Mouse (Mus musculus) skeletal muscle tissue, adult 2 months (tissue): Measurements from ENCODE around the gene Ifne.

ENCODE experiments used
- DNase-seq: peaks from one replicate; pipeline ENCODE4 v3.0.0-alpha.2; 2012; ENCODE audit warnings: low read depth, low spot score

Gene Ifne

DNA sequence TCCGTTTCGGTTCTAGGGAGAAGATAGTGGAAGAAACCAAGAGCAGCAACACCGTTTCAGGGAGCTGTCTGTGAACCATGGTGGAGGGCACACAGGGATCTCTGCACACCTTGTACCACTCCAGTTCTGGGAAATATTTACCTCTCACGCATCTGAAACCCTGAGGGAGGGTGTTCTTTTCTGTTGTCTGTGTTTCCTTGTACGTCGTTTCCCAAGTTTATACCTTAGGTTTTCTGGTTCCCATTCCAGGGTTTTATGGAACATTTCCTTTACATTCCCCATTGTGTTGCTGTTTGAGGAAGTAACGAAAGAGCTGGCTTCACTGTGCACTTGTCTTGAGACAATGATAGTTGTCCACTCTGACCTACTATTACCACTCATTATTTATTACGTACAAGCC is at the start of gene Ifne:
Gene Ifne, minus strand, starts transcription at position 101 of the 400 bp plus-strand sequence.
- no peak for DNase-seq

DNA sequence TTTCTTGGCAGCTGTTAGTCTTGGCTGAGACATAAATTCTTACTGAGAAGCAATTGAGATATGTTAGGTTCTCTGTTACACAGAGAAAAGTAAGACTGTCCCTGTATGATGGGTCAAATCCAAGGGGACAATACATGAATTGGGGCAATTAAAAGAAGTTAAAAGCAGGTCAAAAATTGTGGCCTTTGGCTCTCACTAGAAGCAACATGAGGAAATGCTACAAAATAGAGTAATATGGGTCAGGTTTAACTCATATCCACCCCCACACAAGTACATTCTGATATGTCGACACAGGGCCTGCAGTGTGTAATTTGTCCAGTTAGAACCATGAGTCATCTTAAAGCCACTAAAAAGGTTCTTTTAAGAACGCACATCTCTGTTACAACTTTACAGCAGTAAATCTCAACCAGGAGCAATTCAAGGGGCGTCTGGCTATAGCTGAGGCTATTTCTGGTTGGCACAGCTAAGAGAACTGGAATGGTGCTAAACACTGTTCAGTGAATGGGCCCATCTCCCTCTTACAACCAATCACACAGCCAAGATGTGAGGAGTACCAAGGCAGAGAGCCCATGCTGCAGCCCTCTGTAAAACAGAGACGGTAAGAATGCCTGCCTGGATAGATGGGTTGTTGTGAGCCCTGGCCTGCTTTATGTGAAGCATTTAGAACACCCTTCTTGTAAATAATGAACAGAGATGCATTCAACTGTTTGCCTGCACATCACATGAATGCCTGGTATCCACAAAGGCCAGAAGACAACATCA is 48.5 kb upstream of the Ifne start:
- DNase-seq: no peak

DNA sequence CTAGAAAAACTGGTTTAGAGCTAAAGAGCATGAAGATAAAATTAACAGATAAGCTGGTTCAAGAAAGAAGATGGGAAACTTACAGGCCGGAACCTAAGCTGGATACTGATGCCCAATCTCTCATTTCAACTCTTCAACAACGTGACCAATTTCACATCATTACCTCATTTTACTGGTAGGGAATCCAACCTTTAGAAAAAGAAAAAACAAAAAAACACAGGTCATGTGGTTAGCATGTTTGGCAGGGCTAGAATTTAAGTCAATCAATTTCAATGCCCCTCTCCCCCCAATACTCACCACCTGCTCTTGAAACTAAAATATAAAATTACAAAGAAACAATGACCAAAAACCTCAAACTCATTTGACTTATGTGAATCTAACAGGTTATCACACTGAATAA is 47.8 kb upstream of the Ifne start:
- no peak for DNase-seq

DNA sequence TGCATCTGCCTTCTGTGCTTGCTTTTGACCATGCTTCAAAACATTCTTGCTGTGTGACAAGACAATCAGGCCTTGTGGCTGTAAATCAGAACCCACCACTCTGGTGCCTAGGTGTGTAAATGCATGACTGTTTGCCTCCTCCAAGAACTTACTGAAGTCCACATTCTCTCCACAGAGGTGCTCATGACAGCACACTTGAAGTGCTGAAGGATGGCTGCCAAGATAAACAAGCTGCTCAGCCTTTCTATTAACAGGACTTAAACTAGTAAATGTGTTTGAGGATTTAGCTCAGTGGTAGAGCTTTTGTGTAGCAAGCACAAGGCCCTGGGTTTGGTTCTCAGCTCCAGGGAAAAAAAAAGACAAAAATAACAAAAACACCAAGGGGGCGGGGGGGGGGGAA is 46.6 kb upstream of the Ifne start:
- no peak for DNase-seq

DNA sequence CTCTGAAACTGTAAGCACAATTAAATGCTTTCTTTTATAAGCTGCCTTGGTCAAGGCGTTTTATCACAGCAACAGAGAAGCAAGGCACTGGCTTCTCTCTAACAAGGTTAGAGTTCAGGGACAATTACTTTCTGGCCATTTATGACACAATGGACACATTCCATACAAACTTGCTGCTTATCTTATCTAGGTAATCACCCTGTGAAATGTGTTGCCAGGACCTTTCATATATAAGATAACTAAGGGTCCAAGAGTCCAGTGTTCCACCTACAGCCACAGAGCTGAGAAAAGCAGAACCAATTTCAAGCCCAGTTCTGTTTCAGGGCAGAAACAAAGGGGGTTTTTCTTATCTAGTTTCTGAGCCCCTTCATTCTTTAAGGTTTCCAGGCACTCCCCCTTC is 46.1 kb upstream of the Ifne start:
- no peak for DNase-seq

DNA sequence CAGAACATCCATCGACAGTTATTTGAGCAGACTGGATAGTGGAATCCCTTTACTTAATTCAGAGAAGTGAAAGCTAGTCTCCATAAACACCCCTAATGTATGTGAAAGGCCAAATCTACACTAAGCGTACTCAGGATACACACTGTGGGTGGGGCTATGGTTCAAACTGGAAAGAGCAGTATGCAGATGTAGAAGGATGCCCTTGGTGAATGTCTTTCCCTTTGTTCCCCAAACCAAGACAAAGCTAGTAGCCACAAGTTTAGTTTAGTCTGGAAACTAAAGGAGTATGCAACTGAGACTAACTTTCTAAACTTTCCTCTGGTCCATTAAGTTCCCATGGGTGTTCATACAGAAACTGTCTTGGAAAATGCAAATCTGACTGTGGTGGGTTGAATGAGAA is 45.5 kb upstream of the Ifne start:
- DNase-seq: no peak

DNA sequence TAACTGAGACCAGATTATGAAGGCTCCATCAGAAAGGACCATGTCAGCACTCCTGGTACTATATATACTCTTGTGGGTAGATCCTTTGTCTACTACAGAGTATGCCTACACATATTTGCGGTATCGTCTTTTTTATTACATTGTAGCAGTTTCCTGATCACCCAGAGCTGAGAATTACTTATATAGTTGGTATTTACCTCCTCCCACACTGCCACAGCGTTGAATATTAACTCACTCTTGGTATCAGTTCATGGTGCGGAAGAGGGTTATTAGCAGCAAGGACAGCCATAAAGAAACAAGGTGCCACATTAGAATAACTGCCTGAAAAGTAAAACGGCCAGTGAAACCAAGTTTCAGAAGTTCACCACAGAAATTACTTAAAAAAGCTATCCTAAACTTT is 41.3 kb upstream of the Ifne start:
- DNase-seq: no peak

DNA sequence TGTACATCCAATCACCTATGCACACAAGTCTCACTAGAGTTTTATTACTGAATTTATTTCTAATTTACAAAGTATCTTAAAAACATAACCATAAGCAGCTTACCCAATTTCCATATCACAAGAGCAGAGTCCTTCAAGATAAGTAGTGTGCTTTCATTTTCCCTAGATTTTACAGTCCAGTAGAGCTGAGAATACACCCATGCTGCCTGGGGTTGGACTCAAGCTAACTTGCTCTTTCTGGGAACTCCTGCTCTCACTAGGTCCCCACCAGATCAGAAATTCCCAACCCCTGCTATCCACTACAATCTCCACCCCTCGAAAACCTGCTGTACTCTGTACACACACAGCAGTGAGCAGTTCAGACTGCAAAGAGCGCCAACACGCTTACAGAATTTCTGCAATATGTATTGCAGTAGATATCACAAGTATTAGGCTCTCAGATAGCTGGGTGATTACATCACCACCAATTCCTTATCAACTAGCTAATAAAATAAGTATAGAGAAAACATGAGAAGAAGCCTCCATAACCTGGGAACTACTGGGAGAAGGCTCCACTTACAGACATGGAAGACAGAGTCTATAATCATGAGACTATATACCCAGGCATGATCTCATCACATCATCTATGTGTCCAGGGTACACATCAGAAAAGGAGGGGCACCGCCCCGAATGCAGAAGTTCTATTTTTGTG is 37.9 kb upstream of the Ifne start:
- DNase-seq: no peak

DNA sequence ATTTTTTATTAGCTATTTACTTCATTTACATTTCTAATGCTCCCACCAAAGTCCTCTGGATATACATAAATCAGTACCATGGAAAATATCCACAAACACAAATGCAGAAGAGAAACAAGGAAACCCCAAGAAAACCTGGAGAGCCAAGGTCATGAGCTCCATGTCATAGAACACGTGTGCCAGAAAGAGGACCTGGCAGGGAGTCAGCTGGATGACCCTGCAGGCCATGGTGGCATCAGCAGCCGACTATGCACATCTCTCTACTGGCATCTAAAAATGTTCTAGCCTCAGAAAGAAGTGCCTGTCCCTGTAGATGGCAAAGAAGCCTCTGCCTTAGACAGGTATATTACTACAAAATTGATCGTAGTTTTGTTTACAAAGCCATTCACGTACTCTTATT is 36.3 kb upstream of the Ifne start:
- no peak for DNase-seq

DNA sequence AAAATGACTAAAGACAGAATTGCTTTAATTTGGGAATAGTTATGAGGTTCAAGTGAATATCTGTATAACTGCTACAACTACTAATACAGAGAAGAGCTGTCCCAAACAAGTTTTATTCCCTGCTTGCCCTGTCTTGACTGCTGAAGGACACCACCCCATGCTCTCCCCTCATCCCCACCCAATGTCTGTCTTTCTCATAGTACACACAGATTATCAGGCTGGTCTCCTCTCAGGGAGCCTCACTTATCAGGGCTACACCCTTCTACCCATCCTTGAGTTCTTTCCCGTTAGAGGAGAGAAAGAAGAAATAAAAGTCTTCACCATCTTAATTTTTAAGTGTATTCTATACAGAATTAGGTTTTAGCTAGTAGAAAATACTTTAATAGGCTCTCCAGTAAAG is 34.0 kb upstream of the Ifne start:
- DNase-seq: no peak

DNA sequence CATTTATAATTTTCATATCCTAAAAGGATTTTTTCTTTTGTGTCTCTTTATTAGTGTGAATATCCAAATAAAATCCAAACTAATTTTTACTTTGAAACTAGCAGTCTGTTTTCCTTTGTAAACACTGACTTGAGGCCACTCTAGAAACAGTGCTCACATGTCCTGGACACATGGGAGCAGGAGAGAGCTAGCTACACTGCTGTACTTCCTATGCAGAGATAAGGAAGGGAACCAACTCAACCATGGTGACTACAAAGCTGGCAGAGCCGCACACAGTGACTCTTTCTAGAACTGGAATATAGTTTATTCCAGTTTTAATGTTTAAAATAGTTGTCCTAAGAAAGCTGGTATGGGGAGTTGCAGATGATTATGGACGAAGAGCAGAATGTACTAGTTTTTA is 32.9 kb upstream of the Ifne start:
- DNase-seq: no peak

DNA sequence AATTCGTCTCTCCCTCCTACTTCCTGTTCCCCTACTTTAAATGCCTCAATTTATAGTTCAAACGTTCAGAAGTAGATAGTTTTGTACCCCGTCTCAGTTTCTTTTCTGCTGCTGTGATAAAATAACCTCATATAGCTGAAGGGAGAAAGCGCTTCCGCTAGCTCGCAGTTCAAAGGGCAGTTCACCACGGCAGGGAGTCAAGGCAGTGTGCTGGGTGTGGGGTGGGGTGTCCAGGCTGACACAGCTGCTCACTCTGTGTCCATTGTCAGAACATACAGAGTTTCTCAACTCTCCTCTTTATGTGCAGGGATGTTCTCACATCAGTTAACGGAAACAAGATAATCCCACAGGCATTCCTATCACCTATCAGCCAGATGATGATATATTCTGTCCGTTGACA is 32.2 kb upstream of the Ifne start:
- DNase-seq: no peak

DNA sequence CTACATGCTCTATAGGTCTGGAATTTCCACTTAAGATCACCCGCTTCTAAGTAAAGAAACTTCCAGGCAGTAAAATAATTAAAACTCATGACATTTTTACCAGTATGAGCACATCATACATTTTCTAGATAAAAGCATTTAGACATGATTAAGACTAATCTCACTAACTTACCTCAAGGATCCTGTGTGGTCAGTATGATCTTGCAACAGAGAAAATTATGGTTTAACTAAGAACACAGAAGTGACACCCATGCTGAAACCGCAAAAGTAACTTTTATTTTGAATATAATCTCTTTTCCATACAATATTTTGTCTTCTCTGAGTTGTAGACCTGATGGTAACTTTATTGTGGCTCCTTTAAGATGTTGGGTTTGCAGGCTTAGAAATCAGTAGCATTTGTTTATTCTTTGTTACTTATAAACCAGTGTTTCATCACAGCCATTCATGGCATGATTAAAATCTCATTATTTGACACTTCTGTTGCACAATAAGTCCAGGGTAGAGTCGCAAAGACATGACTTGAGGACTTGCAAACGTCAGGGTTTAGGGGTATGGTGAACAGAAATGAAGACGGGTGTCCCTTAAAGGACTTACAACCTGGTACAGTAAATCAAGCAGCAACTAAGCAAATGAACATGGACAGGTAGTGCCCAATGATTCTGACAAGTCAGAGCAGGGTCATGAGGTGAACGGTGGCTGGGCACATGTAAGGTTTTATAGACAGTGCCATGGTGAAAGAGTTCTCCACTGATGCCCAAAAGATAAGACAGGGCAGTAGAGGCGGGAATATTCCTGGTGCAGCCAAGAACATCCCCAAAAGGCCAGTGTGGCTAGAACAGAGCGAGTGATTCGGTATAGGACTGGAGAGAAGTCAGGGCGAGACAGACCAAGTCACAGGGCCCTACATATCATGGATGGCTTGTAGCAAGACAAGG is 29.9 kb upstream of the Ifne start:
- no peak for DNase-seq

DNA sequence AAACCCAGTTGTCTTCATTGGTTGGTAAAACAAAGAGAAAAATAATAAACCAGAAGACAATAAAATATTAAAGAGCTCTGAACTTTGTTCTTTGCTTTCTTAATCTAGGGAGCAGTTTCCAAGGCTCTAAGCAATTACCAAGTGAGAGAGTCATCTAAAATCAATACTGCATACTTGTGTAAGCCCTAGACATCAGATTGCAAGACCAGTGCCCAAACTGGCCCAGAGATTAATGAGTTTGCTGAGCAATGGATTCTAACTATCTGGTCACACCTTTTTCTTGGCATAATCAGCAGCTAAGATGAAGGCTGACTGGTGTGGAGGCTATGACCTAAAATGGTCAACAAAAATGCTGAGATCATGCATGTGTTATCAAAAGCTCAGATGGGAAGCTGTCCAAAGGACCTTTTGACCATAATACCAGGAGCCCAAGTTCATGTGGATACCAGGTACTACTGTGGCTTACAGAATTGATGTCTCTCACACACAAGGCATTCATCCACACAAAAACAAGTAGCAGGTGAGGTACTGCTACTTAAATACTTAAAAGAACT is 13.3 kb upstream of the Ifne start:
- no peak for DNase-seq

DNA sequence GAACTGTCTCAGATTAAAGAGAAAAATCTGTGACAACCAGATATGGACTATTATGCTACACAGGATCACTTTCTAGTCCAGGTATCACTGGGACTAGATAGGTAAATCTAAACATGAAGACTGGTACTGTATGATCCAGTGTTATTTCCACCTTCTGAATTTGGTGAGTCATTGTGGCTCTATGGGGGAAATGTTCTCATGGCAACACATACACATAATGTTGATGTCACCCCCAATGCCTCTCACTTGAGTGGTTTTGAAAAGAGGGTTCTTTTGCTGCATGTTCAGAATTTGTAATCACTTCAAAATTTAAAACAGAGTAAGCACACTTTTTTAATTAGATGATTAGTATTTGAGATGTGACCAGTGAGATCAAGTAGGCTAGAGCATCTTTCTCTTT is 8.2 kb upstream of the Ifne start:
- no peak for DNase-seq

DNA sequence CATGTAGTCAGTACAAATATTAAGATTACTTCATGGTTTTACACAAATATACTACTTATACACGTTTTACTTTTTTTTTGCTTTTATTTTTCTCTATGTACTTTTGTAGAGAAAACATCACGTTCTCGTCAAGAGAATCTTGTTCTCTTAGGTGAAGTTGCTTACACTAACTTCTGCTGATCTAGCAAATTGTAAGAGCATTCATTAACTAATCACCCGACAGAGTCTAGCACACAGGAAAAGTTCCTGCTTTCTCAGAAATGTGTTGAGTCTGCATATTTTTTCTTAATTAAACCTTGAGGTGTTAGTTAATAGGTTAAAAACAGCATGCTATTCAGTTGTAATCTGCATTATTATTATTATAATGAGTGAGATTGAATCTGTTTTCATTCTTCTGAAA is 1.2 kb downstream of the Ifne start:
- DNase-seq: no peak

DNA sequence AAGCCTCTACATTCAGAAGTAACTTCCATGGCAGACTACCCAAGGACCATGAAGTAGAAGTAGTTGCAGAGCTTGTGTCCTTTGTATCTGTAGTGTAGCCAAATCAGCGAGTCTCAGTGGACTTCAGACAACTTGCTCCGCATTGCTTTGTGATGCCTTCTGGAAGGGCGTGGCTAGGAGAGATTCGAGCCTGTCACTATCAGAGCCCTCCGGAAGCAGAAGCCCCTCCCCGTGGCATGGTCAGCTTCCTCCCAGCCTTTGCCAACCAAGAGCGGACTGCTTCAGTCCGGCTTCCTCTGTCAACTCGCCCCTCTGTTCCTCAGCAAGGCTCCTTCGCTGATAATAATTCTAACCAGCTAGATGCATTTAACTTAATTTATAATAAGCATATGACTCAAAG is 1.8 kb downstream of the Ifne start:
- DNase-seq: no peak

DNA sequence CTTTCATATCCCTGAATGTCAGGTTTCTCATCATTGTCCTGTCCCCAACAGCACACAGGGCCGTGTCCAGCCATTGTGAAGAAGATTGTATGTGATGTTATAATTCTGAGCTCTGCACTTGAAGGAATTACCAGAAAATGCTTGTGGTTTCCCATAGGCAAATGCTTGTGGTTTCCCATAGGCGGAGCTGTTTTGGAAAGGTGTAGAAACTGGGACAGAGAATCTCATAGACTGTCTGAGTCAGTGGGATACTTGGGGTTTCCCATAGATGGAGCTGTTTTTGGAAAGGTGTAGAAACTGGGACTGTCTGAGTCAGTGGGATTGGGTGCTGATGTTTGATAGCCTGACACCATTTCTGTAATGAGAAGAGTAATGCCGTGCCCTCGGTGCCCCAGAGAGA is 3.5 kb downstream of the Ifne start:
- no peak for DNase-seq

DNA sequence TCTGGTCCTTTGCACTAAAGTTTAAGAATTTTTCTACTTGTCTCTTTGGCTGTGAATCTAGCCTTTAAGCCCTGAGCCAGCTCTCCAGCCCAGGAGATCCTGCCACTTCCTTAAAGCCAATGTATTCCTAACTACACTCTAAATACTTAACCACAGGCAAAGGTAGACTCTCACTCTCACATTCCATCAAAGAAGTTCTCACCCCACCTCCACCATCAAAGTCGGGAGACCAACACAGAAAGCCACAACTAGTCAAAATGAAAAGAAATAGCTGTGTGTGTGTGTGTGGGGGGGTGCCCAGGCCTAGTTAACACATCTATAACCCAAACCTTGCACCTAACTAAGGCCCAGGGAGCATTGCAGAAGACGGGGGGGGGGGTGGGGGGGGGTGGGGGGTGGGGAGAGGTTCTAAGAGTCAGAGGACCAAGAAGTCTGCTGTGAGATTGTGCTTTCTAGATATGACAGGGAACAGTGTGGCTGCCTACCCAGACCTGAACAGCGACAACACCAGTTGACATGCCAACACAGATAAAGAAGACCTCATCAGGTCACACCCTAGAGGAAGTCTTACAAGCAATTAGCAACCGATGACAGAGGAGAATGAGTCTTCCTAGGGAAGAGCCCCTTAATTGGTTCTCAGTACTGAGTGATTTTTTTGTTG is 4.4 kb downstream of the Ifne start:
- no peak for DNase-seq

DNA sequence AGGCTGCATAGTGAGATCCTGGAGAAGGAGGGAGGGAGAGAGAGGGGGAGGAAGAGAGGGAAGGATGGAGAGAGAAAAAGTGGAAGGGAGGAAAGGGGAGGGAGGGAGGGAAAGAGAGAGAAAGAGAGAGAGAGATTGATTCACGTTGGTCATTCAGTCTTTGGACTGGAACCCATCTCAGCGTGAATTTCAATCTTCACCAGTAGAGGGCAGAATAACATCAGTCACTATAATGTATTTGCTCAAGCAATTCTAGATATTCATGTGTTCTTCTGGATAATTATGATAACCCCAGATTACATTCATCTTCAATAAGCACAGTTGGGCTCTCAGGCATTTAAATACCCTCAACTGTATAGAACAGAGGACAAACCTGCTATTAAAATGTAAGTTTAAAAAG is 7.3 kb downstream of the Ifne start:
- DNase-seq: no peak
